Mouse (Mus musculus) ES-Bruce4 (cell line): ENCODE data around the gene Unc50. TPM values are rescaled to one million over a fixed set of nuclear protein-coding genes. Genes with fewer than 3 reads are reported as not detected.

Experiments
- H3K27ac ChIP-seq: 2 replicates; pipeline ENCODE4 v1.5.1; 2012; ENCODE audit warnings: low read length, inconsistent platforms; ENCODE audit not compliant: insufficient read depth
- H3K27me3 ChIP-seq: 2 replicates; pipeline ENCODE4 v1.6.1; 2012; ENCODE audit warnings: mild to moderate bottlenecking, low read length, inconsistent platforms; ENCODE audit not compliant: control insufficient read depth, poor library complexity, insufficient read depth, severe bottlenecking
- H3K36me3 ChIP-seq: 2 replicates; pipeline ENCODE4 v1.6.1; 2012; ENCODE audit warnings: inconsistent platforms, mild to moderate bottlenecking, low read length, moderate library complexity; ENCODE audit not compliant: control insufficient read depth, poor library complexity, insufficient read depth, severe bottlenecking
- H3K4me1 ChIP-seq: one replicate; pipeline ENCODE4 v1.8.1; 2011; ENCODE audit warnings: low read length; ENCODE audit not compliant: control insufficient read depth, insufficient read depth
- H3K4me3 ChIP-seq: 2 replicates; pipeline ENCODE4 v1.5.1; 2011; ENCODE audit warnings: low read depth, mild to moderate bottlenecking, low read length
- H3K9ac ChIP-seq: 2 replicates; pipeline ENCODE4 v1.6.1; 2012; ENCODE audit warnings: low read depth, mild to moderate bottlenecking, inconsistent platforms; ENCODE audit not compliant: poor library complexity, severe bottlenecking
- H3K9me3 ChIP-seq: replicated peaks from 2 replicates; pipeline ENCODE4 v1.6.1; 2012; ENCODE audit warnings: mild to moderate bottlenecking, low read length, inconsistent platforms; ENCODE audit not compliant: control insufficient read depth, poor library complexity, insufficient read depth, severe bottlenecking
- CTCF ChIP-seq: IDR thresholded peaks from one replicate; pipeline ENCODE4 v1.8.1; 2011; ENCODE audit warnings: low read depth, low read length
- EP300 ChIP-seq: IDR thresholded peaks from 2 replicates; pipeline ENCODE4 v1.6.1; 2011; ENCODE audit warnings: low read depth, low read length; ENCODE audit not compliant: insufficient read depth
- POLR2A ChIP-seq: IDR thresholded peaks from one replicate; pipeline ENCODE4 v1.8.1; 2011; ENCODE audit warnings: low read length; ENCODE audit not compliant: insufficient read depth
- polyA plus RNA-seq: library from polyadenylated mRNA; stranded (reverse); fragments of >200 nt; gene quantifications from 2 replicates; pipeline ENCODE4 v1.2.4, GENCODE M21; 2011; ENCODE audit warnings: low read depth; ENCODE audit not compliant: missing spikeins, insufficient read depth, insufficient read length

Gene Unc50
- polyA plus RNA-seq, 1 experiment = 41.1 TPM

GRCm38 (mm10) chr1:37398961-37399360 is 31.0 kb upstream of the Unc50 start:
- peaks cover 2% of the 10 kb centered on the region for H3K4me1 ChIP-seq
- H3K4me3 ChIP-seq = no peak overlapping the region
- H3K27ac ChIP-seq = no peak overlapping the region
- H3K27me3 ChIP-seq = no peaks in the 10 kb centered on the region
- TF ChIP-seq EP300 (no peak), POLR2A (no peak), CTCF (no peak)
- no peaks in the 10 kb centered on the region for H3K9me3 ChIP-seq
- H3K9ac ChIP-seq = no peak overlapping the region
- no peaks in the 10 kb centered on the region for H3K36me3 ChIP-seq

GRCm38 (mm10) chr1:37399734-37400133 is 30.2 kb upstream of the Unc50 start:
- Histone ChIP-seq H3K4me1 (peaks cover 2% of the 10 kb centered on the region), H3K4me3 (no peak overlapping the region), H3K27me3 (no peaks in the 10 kb centered on the region), H3K36me3 (no peaks in the 10 kb centered on the region), H3K9ac (no peak overlapping the region), H3K9me3 (no peaks in the 10 kb centered on the region), H3K27ac (no peak overlapping the region)
- TF ChIP-seq CTCF = no peak

- H3K9me3 ChIP-seq = no peaks in the 10 kb centered on the region
- no peaks in the 10 kb centered on the region for H3K27me3 ChIP-seq
- no peak for TF ChIP-seq EP300
- no peak for TF ChIP-seq POLR2A
- TF ChIP-seq CTCF = peak; percentile 90
- no peak overlapping the region for H3K9ac ChIP-seq
- peaks cover 2% of the 10 kb centered on the region for H3K4me1 ChIP-seq
- H3K27ac ChIP-seq = no peak overlapping the region
- H3K36me3 ChIP-seq = no peaks in the 10 kb centered on the region
- peak overlapping the region; percentile 24 for H3K4me3 ChIP-seq
Measured at GRCm38 (mm10) chr1:37401687-37402086, 28.3 kb upstream of the Unc50 start.

- Histone ChIP-seq H3K4me1 (no peaks in the 10 kb centered on the region), H3K9ac (no peak overlapping the region), H3K4me3 (no peak overlapping the region), H3K27me3 (no peaks in the 10 kb centered on the region), H3K27ac (no peak overlapping the region), H3K36me3 (no peaks in the 10 kb centered on the region), H3K9me3 (no peaks in the 10 kb centered on the region)
- TF ChIP-seq CTCF (no peak), EP300 (no peak), POLR2A (no peak)
Measured at GRCm38 (mm10) chr1:37405137-37405536, 24.8 kb upstream of the Unc50 start.

GRCm38 (mm10) chr1:37407228-37407627 is 22.7 kb upstream of the Unc50 start:
- no peaks in the 10 kb centered on the region for H3K9me3 ChIP-seq
- no peak overlapping the region for H3K4me3 ChIP-seq
- H3K9ac ChIP-seq = no peak overlapping the region
- no peaks in the 10 kb centered on the region for H3K4me1 ChIP-seq
- H3K27me3 ChIP-seq = no peaks in the 10 kb centered on the region
- H3K36me3 ChIP-seq = no peaks in the 10 kb centered on the region
- H3K27ac ChIP-seq = no peak overlapping the region
- no peak for TF ChIP-seq CTCF
- TF ChIP-seq POLR2A = no peak
- no peak for TF ChIP-seq EP300

GRCm38 (mm10) chr1:37408059-37408458 is 21.9 kb upstream of the Unc50 start:
- no peaks in the 10 kb centered on the region for H3K4me1 ChIP-seq

More at GRCm38 (mm10) chr1:37408059-37408458, 21.9 kb upstream of the Unc50 start:
- H3K27ac ChIP-seq = no peak overlapping the region
- no peaks in the 10 kb centered on the region for H3K9me3 ChIP-seq
- H3K36me3 ChIP-seq = no peaks in the 10 kb centered on the region
- no peak overlapping the region for H3K4me3 ChIP-seq
- H3K27me3 ChIP-seq = no peaks in the 10 kb centered on the region
- H3K9ac ChIP-seq = no peak overlapping the region
- TF ChIP-seq EP300 (no peak), POLR2A (no peak), CTCF (no peak)
